Mouse (Mus musculus): ENCODE data around the gene Gm21677. TPM values are rescaled to one million over a fixed set of nuclear protein-coding genes. Genes with fewer than 3 reads are reported as not detected.
"Not testable (repeated sequence)": the region's sequence is repeated elsewhere in the genome, so short reads cannot be mapped to it uniquely, and the experiment has no call there.

Gm21677 gene
- not detected in 2 replicates for polyA plus RNA-seq (2012; rRNA removed)

DNA sequence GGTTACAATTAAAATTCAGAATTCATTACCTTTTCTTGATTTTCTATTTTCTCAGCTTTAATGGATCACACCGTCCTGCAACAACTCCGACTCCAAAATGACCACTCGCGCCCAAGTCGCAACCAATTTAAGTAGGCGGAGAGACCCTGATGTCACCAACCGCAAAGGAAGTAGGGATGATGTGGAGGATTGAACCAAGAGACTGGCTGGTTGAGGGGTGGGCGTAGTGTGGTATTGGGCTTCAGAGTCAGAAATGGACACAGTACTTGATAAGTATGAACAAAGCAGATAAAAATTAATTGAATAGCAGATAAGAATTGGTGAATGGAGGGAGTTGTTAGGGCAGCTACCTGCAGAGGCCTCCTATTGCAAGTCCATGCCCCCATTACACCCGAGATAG, at the start of gene Gm21677:
Gene Gm21677, minus strand, starts transcription at position 101 of the 400 bp plus-strand sequence.
- WGBS = no CpG with 5 or more reads among the region's 9 CpGs

DNA sequence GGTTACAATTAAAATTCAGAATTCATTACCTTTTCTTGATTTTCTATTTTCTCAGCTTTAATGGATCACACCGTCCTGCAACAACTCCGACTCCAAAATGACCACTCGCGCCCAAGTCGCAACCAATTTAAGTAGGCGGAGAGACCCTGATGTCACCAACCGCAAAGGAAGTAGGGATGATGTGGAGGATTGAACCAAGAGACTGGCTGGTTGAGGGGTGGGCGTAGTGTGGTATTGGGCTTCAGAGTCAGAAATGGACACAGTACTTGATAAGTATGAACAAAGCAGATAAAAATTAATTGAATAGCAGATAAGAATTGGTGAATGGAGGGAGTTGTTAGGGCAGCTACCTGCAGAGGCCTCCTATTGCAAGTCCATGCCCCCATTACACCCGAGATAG, 39.0 kb upstream of the Gm21677 start, which contains the start of gene Gm21693:
Gene Gm21693, minus strand, starts transcription at position 101 of the 400 bp plus-strand sequence.
- H3K4me3 ChIP-seq (replicated peaks; ENCODE audit: extremely low read depth, low read depth, low read length); DNase-seq; H3K4me1 ChIP-seq (ENCODE audit: control insufficient read depth, insufficient read depth, low read length): not testable (repeated sequence)
- WGBS = no CpG with 5 or more reads among the region's 9 CpGs

More for the DNA sequence above, at the start of gene Gm21677:
- not testable (repeated sequence) for DNase-seq; H3K4me1 ChIP-seq (ENCODE audit: control insufficient read depth, insufficient read depth, low read length); H3K4me3 ChIP-seq (replicated peaks; ENCODE audit: extremely low read depth, low read depth, low read length)

- not testable (repeated sequence) for H3K4me1 ChIP-seq (ENCODE audit: control insufficient read depth, insufficient read depth, low read length); DNase-seq; H3K4me3 ChIP-seq (replicated peaks; ENCODE audit: extremely low read depth, low read depth, low read length)
- no CpG with 5 or more reads among the region's 11 CpGs for WGBS
Observed at GRCm38 (mm10) chrY:3340661-3341060, 34.4 kb upstream of the Gm21677 start.

Other genes with a start within 250 kb of the Gm21677 start
- not detected in 2 replicates for gene Gm21693, start 38.9 kb upstream of the Gm21677 start, polyA plus RNA-seq (2012; rRNA removed)
- not detected in 2 replicates for gene Gm21704, start 103.7 kb upstream of the Gm21677 start, polyA plus RNA-seq (2012; rRNA removed)
- gene Gm21708, start 103.7 kb upstream of the Gm21677 start, polyA plus RNA-seq (2012; rRNA removed) = not detected in 2 replicates

Data from lung, adult 2 months (tissue).